Mouse (Mus musculus) pancreas, adult 10 weeks (tissue): ENCODE measurements around the gene Pctp. TPM values are rescaled to one million over a fixed set of nuclear protein-coding genes. Genes with fewer than 3 reads are reported as not detected.

ENCODE experiments used
- polyA plus RNA-seq: library from polyadenylated mRNA; stranded (reverse); fragments of 350-450 nt; fragmentation: Illumina TruSeq; extraction: RNeasy Lipid Tissue Mini Kit (QIAGEN cat#74804); gene quantifications from one replicate; pipeline ENCODE4 v1.2.3, GENCODE M21; 2015; ENCODE audit warnings: low read depth, low replicate concordance; ENCODE audit not compliant: insufficient read depth

Pctp gene
- polyA plus RNA-seq: 0.59 TPM

DNA sequence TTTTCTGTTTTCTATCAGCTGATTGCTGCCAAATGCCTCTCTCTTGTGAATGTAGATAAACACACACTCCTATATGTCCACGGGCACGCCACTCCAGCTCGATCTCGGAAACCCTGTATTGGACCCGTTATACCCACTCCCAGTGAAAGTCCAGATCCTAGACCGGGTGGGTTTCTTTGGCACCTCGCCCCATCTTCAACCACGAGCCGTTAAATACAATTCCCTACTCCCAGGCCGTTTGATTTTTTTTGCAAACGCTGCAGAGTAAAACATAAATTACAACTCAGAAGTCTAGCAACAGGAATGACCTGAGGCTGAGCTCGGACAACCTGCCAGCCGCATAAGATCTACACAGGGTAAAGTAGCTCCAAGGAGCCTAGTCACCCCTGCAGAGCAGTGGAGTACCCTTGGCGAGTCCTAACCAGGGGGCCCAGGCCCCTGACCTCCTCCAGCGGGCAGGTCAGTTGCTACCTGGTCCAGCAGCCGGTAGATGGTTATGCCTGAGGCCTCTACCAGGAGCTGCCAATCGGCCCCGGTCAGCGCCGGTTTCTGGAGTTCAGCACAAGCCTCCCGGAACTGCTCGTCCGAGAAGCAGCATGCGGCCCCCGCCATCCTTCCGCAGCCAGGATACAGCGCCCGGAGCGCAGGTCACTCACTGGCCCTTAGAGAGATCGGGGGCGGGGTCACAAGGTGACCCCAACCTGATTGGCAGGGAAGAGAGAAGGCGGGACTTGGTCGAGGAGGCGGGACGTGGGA, at the start of gene Pctp:
TSS of gene Pctp (minus strand) at position 664 of the 756 bp plus-strand sequence.

GRCm38 (mm10) chr11:90029841-90030398, 27.2 kb upstream of the Pctp start, which contains the start of gene Tmem100:
Gene Tmem100 (plus strand): TSS chr11:90030348.

Other genes with a start within 250 kb of the Pctp start
- gene Ankfn1, start 225.2 kb downstream of the Pctp start, polyA plus RNA-seq: not detected
- gene Tmem100, start 27.5 kb upstream of the Pctp start, polyA plus RNA-seq: 6.5 TPM
- not detected for gene Gm45716, start 184.8 kb upstream of the Pctp start, polyA plus RNA-seq
- gene Mmd, start 246.6 kb upstream of the Pctp start, polyA plus RNA-seq: 6.2 TPM